19 mouse cellular contexts compared by ENCODE assay signal in the genomic region with DNA sequence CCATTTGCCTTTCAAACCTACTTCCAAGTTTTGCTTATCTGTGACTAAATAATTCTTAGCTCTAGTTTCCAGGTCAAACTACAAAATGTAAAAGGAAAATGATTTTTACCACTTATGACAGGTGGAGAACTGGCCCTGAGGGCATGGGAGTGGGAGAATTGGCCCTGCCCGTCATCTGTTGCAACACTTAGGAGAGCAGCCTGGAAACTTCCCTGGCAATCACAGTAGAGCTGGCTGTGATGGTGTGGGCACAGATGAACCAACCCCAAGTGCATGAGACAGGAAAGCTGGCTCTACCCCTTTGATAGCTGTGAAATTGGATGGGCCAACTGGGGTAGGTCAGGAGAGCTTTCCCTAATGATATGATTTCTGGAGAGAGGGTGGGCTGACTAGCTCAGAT. TPM values are rescaled to one million over a fixed set of nuclear protein-coding genes. Genes with fewer than 3 reads are reported as not detected.
DNase-seq lines count a peak whose midpoint lies in the region.
"Had no signal": no experiment of that assay in that cellular context is flagged by ENCODE, and none has a peak within 500 bp of the region (broad histone marks: within the 10 kb centered on the region; RNA-seq: fewer than 3 reads in every experiment).

No protein-coding gene starts in this region.

- intact Hi-C loops in heart, postnatal 25 days (cut with DNase I): no loop called here

- DNase-seq in cerebellum, adult 9-10 months: peak; percentile 3
- no peak for DNase-seq in cerebellum, adult 18-20 months
- DNase-seq in retina, postnatal 1 day: peak; percentile 30
- DNase-seq in retina, embryonic 14.5 days (ENCODE audit: low spot score): no peak
- peak; percentile 66 for DNase-seq in fat pad, adult 2 months (ENCODE audit: extremely low read depth, low read depth, low spot score)
- DNase-seq in heart, postnatal 25 days (ENCODE audit: low spot score): no peak
- DNase-seq: adrenal gland, postnatal 25 days; cerebellum, adult 11-12 months; cerebellum, adult 9-11 months; gastrocnemius, postnatal 25 days; heart, adult 2 months; heart, postnatal 14 days; kidney, adult 11 months; kidney, adult 8-10 months had no signal

RNA-seq across cellular contexts. Expression of gene Cyp2j12, which starts 21.9 kb away (rescaled TPM):
- not detected for total RNA-seq in heart, postnatal 25 days (2021)
- total RNA-seq: common myeloid progenitor, adult 5-6 weeks; gastrocnemius, adult 8-10 months; gastrocnemius, postnatal 25 days; granulocyte monocyte progenitor cell, adult 5-6 weeks; heart, adult 2 months; heart, postnatal 14 days; hematopoietic stem cell, adult 5-6 weeks; MEL had no signal

Comparison
In these comparisons a context has a peak if more than half of its experiments do, and no peak if none do; other contexts are left out.
1. DNase-seq: peak in cerebellum, adult 9-10 months (single experiment), retina, postnatal 1 day (single experiment) and fat pad, adult 2 months (single experiment); none in cerebellum, adult 18-20 months (0 of 2), retina, embryonic 14.5 days (single experiment) and heart, postnatal 25 days (single experiment).